In the genomic region with DNA sequence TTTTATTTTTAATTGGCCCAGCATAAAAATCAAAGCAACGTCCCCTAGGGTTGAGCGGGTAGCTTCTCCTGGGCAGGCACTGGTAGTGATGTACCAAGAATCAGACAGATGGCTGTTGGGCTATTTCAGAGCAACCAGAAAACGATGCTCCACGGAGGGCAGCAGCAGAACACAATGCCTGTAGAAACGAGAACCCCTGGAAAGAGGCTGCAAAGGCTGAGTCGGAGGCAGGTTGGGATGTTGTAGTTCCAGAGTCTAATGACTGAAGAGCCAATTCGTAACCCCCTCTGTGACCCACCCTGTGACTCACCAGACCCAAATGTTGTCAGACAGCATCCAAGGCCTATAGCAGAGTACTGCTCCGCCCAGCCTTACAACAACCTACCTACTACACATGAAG, we compare ENCODE assay signal across 23 mouse cellular contexts. TPM values are rescaled to one million over a fixed set of nuclear protein-coding genes. Genes with fewer than 3 reads are reported as not detected.
"Had no signal": no experiment of that assay in that cellular context is flagged by ENCODE, and none has a peak within 500 bp of the region (broad histone marks: within the 10 kb centered on the region; RNA-seq: fewer than 3 reads in every experiment).

No protein-coding gene starts in this region.

- H3K36me3 ChIP-seq: heart, embryonic 10.5 days; hindbrain, embryonic 13.5 days; hindbrain, embryonic 15.5 days; kidney, embryonic 15.5 days; limb, embryonic 13.5 days; limb, embryonic 15.5 days; liver, embryonic 12.5 days had no signal

- H3K27ac ChIP-seq: heart, embryonic 10.5 days; hindbrain, embryonic 13.5 days; hindbrain, embryonic 15.5 days; hindbrain, postnatal 0 days; kidney, embryonic 15.5 days; kidney, postnatal 0 days; layer of hippocampus, adult 2 months; limb, embryonic 13.5 days; limb, embryonic 15.5 days; liver, embryonic 12.5 days had no signal

- DNase-seq: forebrain, postnatal 0 days; gastrocnemius, postnatal 14 days; gastrocnemius, postnatal 36 days; heart, adult 18-20 months; heart, postnatal 10 days; heart, postnatal 36 days; kidney, adult 11 months; kidney, adult 2 months; kidney, adult 9 months; kidney, postnatal 14 days; kidney, postnatal 36 days; left cerebral cortex, postnatal 4 days had no signal

- H3K4me3 ChIP-seq: heart, embryonic 10.5 days; hindbrain, embryonic 13.5 days; hindbrain, embryonic 15.5 days; kidney, embryonic 15.5 days; layer of hippocampus, adult 2 months; limb, embryonic 13.5 days; limb, embryonic 15.5 days; liver, embryonic 12.5 days had no signal

- H3K9me3 ChIP-seq: heart, embryonic 10.5 days; hindbrain, embryonic 13.5 days; hindbrain, embryonic 15.5 days; kidney, embryonic 15.5 days; limb, embryonic 13.5 days; limb, embryonic 15.5 days; liver, embryonic 12.5 days had no signal

- H3K9ac ChIP-seq: forebrain, postnatal 0 days; hindbrain, embryonic 13.5 days; hindbrain, embryonic 15.5 days; kidney, embryonic 15.5 days; limb, embryonic 13.5 days; limb, embryonic 15.5 days; liver, embryonic 12.5 days had no signal

- H3K4me2 ChIP-seq: hindbrain, embryonic 13.5 days; hindbrain, embryonic 15.5 days; kidney, embryonic 15.5 days; limb, embryonic 13.5 days; limb, embryonic 15.5 days; liver, embryonic 12.5 days had no signal

- H3K4me1 ChIP-seq: hindbrain, embryonic 13.5 days; hindbrain, embryonic 15.5 days; limb, embryonic 15.5 days; liver, embryonic 12.5 days had no signal

- H3K27me3 ChIP-seq: hindbrain, embryonic 13.5 days; hindbrain, embryonic 15.5 days; kidney, embryonic 15.5 days; limb, embryonic 13.5 days; limb, embryonic 15.5 days; liver, embryonic 12.5 days had no signal

- ATAC-seq: forebrain, postnatal 0 days; hindbrain, postnatal 0 days; liver, embryonic 12.5 days had no signal

RNA-seq across cellular contexts. Expression of a gene that starts 19.9 kb away (rescaled TPM):
- total RNA-seq: hematopoietic stem cell, adult 5-6 weeks had no signal
